Mouse (Mus musculus): ENCODE data around the gene Gm4952. TPM values are rescaled to one million over a fixed set of nuclear protein-coding genes. Genes with fewer than 3 reads are reported as not detected.
"Not testable (repeated sequence)": the region's sequence is repeated elsewhere in the genome, so short reads cannot be mapped to it uniquely, and the experiment has no call there.

Gene Gm4952
- polyA plus RNA-seq, 1 experiment from 2014 or later: not detected

DNA sequence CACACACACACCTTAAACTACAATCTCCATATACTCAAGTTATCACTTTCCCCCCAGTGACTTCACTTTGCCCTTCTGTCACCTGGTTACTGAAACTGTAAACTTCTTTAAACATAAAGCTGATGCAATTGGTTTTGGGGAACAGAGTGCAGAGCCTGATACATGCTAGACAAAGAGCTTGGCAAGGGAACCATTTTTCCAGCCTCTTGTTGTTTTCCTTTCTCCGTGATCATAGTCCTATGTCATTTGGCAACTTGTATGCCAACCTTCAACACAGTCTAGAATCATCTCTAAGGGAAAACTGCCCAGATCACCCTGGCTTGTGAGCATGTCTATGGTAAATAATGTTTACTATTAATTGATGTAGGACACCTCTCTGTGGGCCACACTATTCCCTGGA is 38.3 kb downstream of the Gm4952 start:
- H3K27ac ChIP-seq: no peak overlapping the region
- WGBS (ENCODE audit: missing documents): 92% methylated on average over 1 of the region's 1 CpGs
- H3K36me3 ChIP-seq (ENCODE audit: inconsistent target): no peaks in the 10 kb centered on the region
- no peak overlapping the region for H3K4me3 ChIP-seq (ENCODE audit: inconsistent target)
- H3K79me2 ChIP-seq (ENCODE audit: inconsistent target): no peaks in the 10 kb centered on the region

DNA sequence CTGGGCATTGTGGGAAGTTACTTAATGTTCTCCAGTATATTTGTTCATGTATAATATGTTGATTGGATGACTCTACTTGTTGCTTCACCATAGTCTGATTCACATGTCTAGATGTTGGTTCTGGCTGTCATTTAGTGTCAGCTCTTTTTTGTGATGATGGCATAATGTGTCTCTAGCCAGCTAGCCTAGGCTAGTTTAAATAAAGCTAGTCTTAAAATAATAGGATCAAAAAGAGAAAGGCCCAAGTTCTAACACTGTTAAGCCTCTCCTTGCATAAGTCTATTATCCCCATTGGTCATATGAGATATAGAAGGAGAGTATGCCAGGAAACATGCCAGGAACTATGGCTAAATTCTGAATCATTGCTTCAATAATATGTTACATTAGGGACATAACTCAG is 49.7 kb downstream of the Gm4952 start:
- Histone ChIP-seq H3K4me3 (ENCODE audit: inconsistent target) (no peak overlapping the region), H3K36me3 (ENCODE audit: inconsistent target) (no peaks in the 10 kb centered on the region), H3K27ac (no peak overlapping the region), H3K79me2 (ENCODE audit: inconsistent target) (no peaks in the 10 kb centered on the region)

DNA sequence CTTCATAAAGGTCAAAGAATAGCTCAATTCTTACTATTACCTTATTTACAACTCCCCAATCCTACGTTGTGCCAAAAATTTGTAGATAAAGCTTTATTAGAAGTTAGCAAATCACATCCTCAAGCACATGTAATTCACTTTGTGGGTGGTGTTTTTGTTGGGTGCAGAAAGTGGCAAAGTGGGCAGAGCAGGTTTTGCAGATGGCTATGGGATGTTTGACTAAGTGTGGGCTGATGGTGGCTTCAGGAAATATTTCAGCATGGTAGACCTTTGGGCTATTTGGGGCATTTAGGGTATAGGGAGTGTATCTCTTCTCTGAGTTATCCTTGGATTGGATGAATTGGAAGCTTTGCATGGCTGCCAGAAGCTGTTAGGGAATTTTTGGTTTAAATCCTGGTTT is 66.4 kb downstream of the Gm4952 start:
- H3K79me2 ChIP-seq (ENCODE audit: inconsistent target): no peaks in the 10 kb centered on the region
- no peak overlapping the region for H3K27ac ChIP-seq
- H3K36me3 ChIP-seq (ENCODE audit: inconsistent target): no peaks in the 10 kb centered on the region
- WGBS (ENCODE audit: missing documents): 100% methylated on average over 1 of the region's 1 CpGs
- H3K4me3 ChIP-seq (ENCODE audit: inconsistent target): no peak overlapping the region

DNA sequence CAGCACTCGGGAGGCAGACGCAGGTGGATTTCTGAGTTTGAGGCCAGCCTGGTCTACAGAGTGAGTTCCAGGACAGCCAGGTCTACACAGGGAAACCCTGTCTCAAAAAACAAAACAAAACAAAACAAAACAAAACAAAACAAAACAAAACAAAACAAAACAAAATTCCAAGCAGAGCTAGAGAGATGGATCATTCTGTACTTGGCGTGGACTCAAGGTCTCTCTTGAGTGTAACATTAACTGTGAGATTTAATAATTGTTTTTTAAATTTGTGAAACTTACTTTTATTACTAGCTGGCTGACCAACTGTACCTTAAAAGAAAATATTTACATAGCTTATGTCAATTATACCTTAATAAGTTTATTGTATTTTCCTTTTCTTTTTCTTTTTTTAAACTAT is 68.8 kb downstream of the Gm4952 start:
- H3K36me3 ChIP-seq (ENCODE audit: inconsistent target); H3K79me2 ChIP-seq (ENCODE audit: inconsistent target); H3K27ac ChIP-seq; H3K4me3 ChIP-seq (ENCODE audit: inconsistent target): not testable (repeated sequence)
- WGBS (ENCODE audit: missing documents): 91% methylated on average over 3 of the region's 3 CpGs

DNA sequence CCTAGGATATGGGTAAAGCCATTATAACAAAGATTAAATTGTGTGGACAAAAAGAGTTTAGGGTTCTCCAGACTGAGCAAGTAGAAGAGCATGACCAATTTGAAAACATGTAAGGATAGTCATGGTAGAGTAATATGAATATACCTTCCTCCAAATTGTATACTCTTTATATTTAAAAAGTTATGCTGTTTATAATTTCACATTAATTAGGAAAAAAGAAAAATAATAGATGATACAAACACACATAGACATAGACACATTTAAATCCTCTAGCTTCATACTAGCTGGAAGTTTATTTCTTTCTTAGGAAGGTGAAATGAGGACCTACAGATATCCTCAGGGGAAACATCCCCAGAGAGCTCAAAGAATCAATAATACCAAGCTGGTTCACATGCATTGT is 70.4 kb downstream of the Gm4952 start, which contains the start of gene Olfr1442:
Gene Olfr1442, plus strand, starts transcription at position 301 of the 400 bp plus-strand sequence.
- Histone ChIP-seq H3K36me3 (ENCODE audit: inconsistent target) (no peaks in the 10 kb centered on the region), H3K4me3 (ENCODE audit: inconsistent target) (no peak within 1 kb of the TSS), H3K79me2 (ENCODE audit: inconsistent target) (no peaks in the 10 kb centered on the region), H3K27ac (no peak within 1 kb of the TSS)

GRCm38 (mm10) chr19:12671051-12671450 is 71.3 kb downstream of the Gm4952 start:
- no peak overlapping the region for H3K4me3 ChIP-seq (ENCODE audit: inconsistent target)
- H3K36me3 ChIP-seq (ENCODE audit: inconsistent target): no peaks in the 10 kb centered on the region
- 85% methylated on average over 4 of the region's 4 CpGs for WGBS (ENCODE audit: missing documents)
- H3K27ac ChIP-seq: no peak overlapping the region
- H3K79me2 ChIP-seq (ENCODE audit: inconsistent target): no peaks in the 10 kb centered on the region

DNA sequence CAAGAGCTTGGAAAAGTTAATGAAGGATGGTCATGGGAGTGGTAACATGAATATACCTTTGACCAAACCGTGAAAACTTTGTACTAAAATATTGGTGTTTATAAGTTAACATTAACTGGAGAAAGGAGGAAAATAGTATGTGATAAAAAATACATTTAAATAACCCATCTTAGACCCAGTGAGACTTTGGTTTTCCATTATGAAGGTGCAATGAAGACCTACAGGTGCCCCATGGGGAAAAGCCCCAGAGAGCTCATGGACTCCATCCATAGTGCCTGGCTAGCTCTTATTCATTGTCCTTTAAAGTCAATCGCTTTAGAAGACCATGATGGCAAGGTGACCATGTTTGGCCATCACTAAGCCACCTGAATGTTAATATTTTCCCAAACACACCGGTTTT is 78.0 kb downstream of the Gm4952 start, which contains the start of gene Olfr1443:
Gene Olfr1443, plus strand, starts transcription at position 301 of the 400 bp plus-strand sequence.
- H3K36me3 ChIP-seq (ENCODE audit: inconsistent target): no peaks in the 10 kb centered on the region
- no peaks in the 10 kb centered on the region for H3K79me2 ChIP-seq (ENCODE audit: inconsistent target)
- 73% methylated on average over 3 of the region's 3 CpGs for WGBS (ENCODE audit: missing documents)
- no peak within 1 kb of the TSS for H3K27ac ChIP-seq
- H3K4me3 ChIP-seq (ENCODE audit: inconsistent target): no peak within 1 kb of the TSS

Other genes with a start within 250 kb of the Gm4952 start
- gene Olfr1440, start 212.7 kb upstream of the Gm4952 start, polyA plus RNA-seq (2018): not detected in 3 replicates
- not detected in 3 replicates for gene Olfr1441, start 182.5 kb upstream of the Gm4952 start, polyA plus RNA-seq (2018)
- not detected in 3 replicates for gene Pfpl, start 172.1 kb upstream of the Gm4952 start, polyA plus RNA-seq (2018)
- gene Mpeg1, start 139.2 kb upstream of the Gm4952 start, polyA plus RNA-seq (2018): 2,177 to 2,766 TPM (median 2,684 TPM) in 3 replicates
- gene Dtx4, start 98.5 kb upstream of the Gm4952 start, polyA plus RNA-seq (2018): 17.5 to 35.6 TPM (median 30.8 TPM) in 3 replicates
- gene Fam111a, start 54.2 kb upstream of the Gm4952 start, polyA plus RNA-seq (2018): 55.9 to 176 TPM (median 125 TPM) in 3 replicates
- not detected in 3 replicates for gene Glyat, start 33.3 kb downstream of the Gm4952 start, polyA plus RNA-seq (2018)
- not detected in 3 replicates for gene Olfr1442, start 70.5 kb downstream of the Gm4952 start, polyA plus RNA-seq (2018)
- not detected in 3 replicates for gene Olfr1443, start 78.1 kb downstream of the Gm4952 start, polyA plus RNA-seq (2018)
- not detected in 3 replicates for gene Keg1, start 95.8 kb downstream of the Gm4952 start, polyA plus RNA-seq (2018)
- 0.42 to 0.85 TPM (median 0.52 TPM) in 3 replicates for gene Cntf, start 165.7 kb downstream of the Gm4952 start, polyA plus RNA-seq (2018)
- 50.8 to 76.2 TPM (median 59.4 TPM) in 3 replicates for gene Zfp91, start 196.2 kb downstream of the Gm4952 start, polyA plus RNA-seq (2018)
- 84.8 to 185 TPM (median 109 TPM) in 3 replicates for gene Lpxn, start 196.2 kb downstream of the Gm4952 start, polyA plus RNA-seq (2018)
- not detected in 3 replicates for gene Gm5244, start 246.7 kb downstream of the Gm4952 start, polyA plus RNA-seq (2018)

All from macrophage (primary cell).